Mouse (Mus musculus): ENCODE results near the gene Gpha2. TPM values are rescaled to one million over a fixed set of nuclear protein-coding genes. Genes with fewer than 3 reads are reported as not detected.

Gpha2 gene
- polyA plus RNA-seq, 1 experiment from 2014 or later = 1.8 TPM

GRCm38 (mm10) chr19:6231036-6231435 lies 4.9 kb downstream of the Gpha2 start:
- H3K9me3 ChIP-seq = no peaks in the 10 kb centered on the region
- 86% methylated on average over 2 of the region's 2 CpGs for WGBS
- no peak overlapping the region for H3K4me3 ChIP-seq
- no peak overlapping the region for H3K4me2 ChIP-seq
- no peak for ATAC-seq (ENCODE audit: insufficient number of reproducible peaks, low FRiP score, low TSS enrichment, low read depth)
- no peak overlapping the region for H3K27ac ChIP-seq
- H3K9ac ChIP-seq = no peak overlapping the region
- H3K27me3 ChIP-seq = no peaks in the 10 kb centered on the region
- peaks cover 17% of the 10 kb centered on the region for H3K4me1 ChIP-seq
- peaks cover 66% of the 10 kb centered on the region for H3K36me3 ChIP-seq

- peaks cover 18% of the 10 kb centered on the region for H3K4me1 ChIP-seq
- H3K36me3 ChIP-seq = peaks cover 48% of the 10 kb centered on the region
- H3K9me3 ChIP-seq = no peaks in the 10 kb centered on the region
- no peaks in the 10 kb centered on the region for H3K27me3 ChIP-seq
- 91% methylated on average over 16 of the region's 16 CpGs for WGBS
- H3K27ac ChIP-seq = no peak overlapping the region
- H3K9ac ChIP-seq = 0 out of 2 replicates have a peak overlapping the region, but pooled peaks have one; percentile 12
- no peak overlapping the region for H3K4me2 ChIP-seq
- no peak for ATAC-seq (ENCODE audit: insufficient number of reproducible peaks, low FRiP score, low TSS enrichment, low read depth)
- H3K4me3 ChIP-seq = no peak overlapping the region
These were observed 7.5 kb downstream of the Gpha2 start for GRCm38 (mm10) chr19:6233647-6234046.

GRCm38 (mm10) chr19:6234337-6235083 lies 8.3 kb downstream of the Gpha2 start:
- Histone ChIP-seq H3K4me2 (peak overlapping the region; percentile 77), H3K9me3 (no peaks in the 10 kb centered on the region), H3K9ac (peak overlapping the region; percentile 78), H3K27ac (no peak overlapping the region), H3K27me3 (no peaks in the 10 kb centered on the region), H3K4me3 (peak overlapping the region; percentile 79), H3K36me3 (peaks cover 40% of the 10 kb centered on the region), H3K4me1 (peaks cover 18% of the 10 kb centered on the region)
- WGBS = 67% methylated on average over 11 of the region's 11 CpGs
- no peak for ATAC-seq (ENCODE audit: insufficient number of reproducible peaks, low FRiP score, low TSS enrichment, low read depth)

- Histone ChIP-seq H3K4me1 (peaks cover 18% of the 10 kb centered on the region), H3K9ac (peak within 1 kb of the TSS; percentile 78), H3K27ac (peak within 1 kb of the TSS; percentile 97), H3K4me2 (peak within 1 kb of the TSS; percentile 77), H3K27me3 (no peaks in the 10 kb centered on the region), H3K4me3 (peak within 1 kb of the TSS; percentile 79), H3K36me3 (peaks cover 31% of the 10 kb centered on the region), H3K9me3 (no peaks in the 10 kb centered on the region)
- peak; percentile 93 for ATAC-seq (ENCODE audit: insufficient number of reproducible peaks, low FRiP score, low TSS enrichment, low read depth)
- 3% methylated on average over 48 of the region's 48 CpGs for WGBS
These were observed 9.2 kb downstream of the Gpha2 start, which contains the start of gene Ppp2r5b for GRCm38 (mm10) chr19:6235084-6236052. Ppp2r5b (minus strand) TSS chr19:6235872.

GRCm38 (mm10) chr19:6236053-6236441 lies 9.9 kb downstream of the Gpha2 start:
- H3K4me1 ChIP-seq = peaks cover 22% of the 10 kb centered on the region
- H3K27me3 ChIP-seq = no peaks in the 10 kb centered on the region
- H3K4me3 ChIP-seq = peak overlapping the region; percentile 79
- peaks cover 24% of the 10 kb centered on the region for H3K36me3 ChIP-seq
- H3K9me3 ChIP-seq = no peaks in the 10 kb centered on the region
- peak overlapping the region; percentile 97 for H3K27ac ChIP-seq
- H3K4me2 ChIP-seq = peak overlapping the region; percentile 77
- WGBS = 0% methylated on average over 9 of the region's 9 CpGs
- ATAC-seq (ENCODE audit: insufficient number of reproducible peaks, low FRiP score, low TSS enrichment, low read depth) = peak; percentile 91
- H3K9ac ChIP-seq = peak overlapping the region; percentile 78

GRCm38 (mm10) chr19:6236842-6237241 lies 10.7 kb downstream of the Gpha2 start:
- no peak for ATAC-seq (ENCODE audit: insufficient number of reproducible peaks, low FRiP score, low TSS enrichment, low read depth)
- H3K36me3 ChIP-seq = peaks cover 18% of the 10 kb centered on the region
- H3K9ac ChIP-seq = no peak overlapping the region
- H3K27me3 ChIP-seq = no peaks in the 10 kb centered on the region
- H3K4me1 ChIP-seq = peaks cover 22% of the 10 kb centered on the region
- 72% methylated on average over 7 of the region's 7 CpGs for WGBS
- H3K4me2 ChIP-seq = no peak overlapping the region
- H3K27ac ChIP-seq = no peak overlapping the region
- no peaks in the 10 kb centered on the region for H3K9me3 ChIP-seq
- H3K4me3 ChIP-seq = no peak overlapping the region

- H3K36me3 ChIP-seq = peaks cover 4% of the 10 kb centered on the region; the same call in 1 of the 2 replicates
- no peak overlapping the region for H3K9ac ChIP-seq
- no peak overlapping the region for H3K4me3 ChIP-seq
- no peaks in the 10 kb centered on the region for H3K27me3 ChIP-seq
- H3K27ac ChIP-seq = no peak overlapping the region
- H3K4me2 ChIP-seq = no peak overlapping the region
- no peak for ATAC-seq (ENCODE audit: insufficient number of reproducible peaks, low FRiP score, low TSS enrichment, low read depth)
- H3K9me3 ChIP-seq = no peaks in the 10 kb centered on the region
- peaks cover 33% of the 10 kb centered on the region for H3K4me1 ChIP-seq
These were observed 12.6 kb downstream of the Gpha2 start for GRCm38 (mm10) chr19:6238740-6239139.

- no peak for ATAC-seq (ENCODE audit: insufficient number of reproducible peaks, low FRiP score, low TSS enrichment, low read depth)
- WGBS = 55% methylated on average over 1 of the region's 1 CpGs
- Histone ChIP-seq H3K9ac (no peak overlapping the region), H3K27me3 (no peaks in the 10 kb centered on the region), H3K4me3 (no peak overlapping the region), H3K36me3 (peaks cover 16% of the 10 kb centered on the region), H3K27ac (no peak overlapping the region), H3K4me2 (no peak overlapping the region), H3K4me1 (peaks cover 22% of the 10 kb centered on the region), H3K9me3 (no peaks in the 10 kb centered on the region)
These were observed 14.0 kb downstream of the Gpha2 start for GRCm38 (mm10) chr19:6240136-6240535.

GRCm38 (mm10) chr19:6240725-6241124 lies 14.5 kb downstream of the Gpha2 start:
- Histone ChIP-seq H3K9me3 (no peaks in the 10 kb centered on the region), H3K4me2 (peak overlapping the region; percentile 85), H3K9ac (no peak overlapping the region), H3K4me1 (peaks cover 20% of the 10 kb centered on the region), H3K27me3 (no peaks in the 10 kb centered on the region), H3K36me3 (peaks cover 22% of the 10 kb centered on the region), H3K27ac (peak overlapping the region; percentile 50; the same call in 1 of the 2 replicates), H3K4me3 (peak overlapping the region; percentile 84; the same call in 1 of the 2 replicates)
- 35% methylated on average over 5 of the region's 5 CpGs for WGBS
- ATAC-seq (ENCODE audit: insufficient number of reproducible peaks, low FRiP score, low TSS enrichment, low read depth) = no peak

- H3K9ac ChIP-seq = peak within 1 kb of the TSS; percentile 84
- peaks cover 17% of the 10 kb centered on the region for H3K4me1 ChIP-seq
- H3K27ac ChIP-seq = peak within 1 kb of the TSS; percentile 75
- no peaks in the 10 kb centered on the region for H3K27me3 ChIP-seq
- peaks cover 29% of the 10 kb centered on the region for H3K36me3 ChIP-seq
- peak; percentile 91 for ATAC-seq (ENCODE audit: insufficient number of reproducible peaks, low FRiP score, low TSS enrichment, low read depth)
- H3K4me2 ChIP-seq = peak within 1 kb of the TSS; percentile 85
- no peaks in the 10 kb centered on the region for H3K9me3 ChIP-seq
- H3K4me3 ChIP-seq = peak within 1 kb of the TSS; percentile 84
- WGBS = under 1% methylated on average over 55 of the region's 55 CpGs
These were observed 15.3 kb downstream of the Gpha2 start, which contains the start of gene Atg2a for GRCm38 (mm10) chr19:6241274-6242107. Atg2a (plus strand) TSS chr19:6241668.

- ATAC-seq (ENCODE audit: insufficient number of reproducible peaks, low FRiP score, low TSS enrichment, low read depth) = peak; percentile 15; the same call in 1 of the 2 replicates
- Histone ChIP-seq H3K4me2 (peak overlapping the region; percentile 85), H3K36me3 (peaks cover 37% of the 10 kb centered on the region), H3K9ac (peak overlapping the region; percentile 84), H3K4me1 (peaks cover 15% of the 10 kb centered on the region), H3K27ac (peak overlapping the region; percentile 75), H3K4me3 (peak overlapping the region; percentile 84), H3K9me3 (no peaks in the 10 kb centered on the region), H3K27me3 (no peaks in the 10 kb centered on the region)
- WGBS = 0% methylated on average over 4 of the region's 4 CpGs
These were observed 16.1 kb downstream of the Gpha2 start for GRCm38 (mm10) chr19:6242281-6242680.

Measured in limb, embryonic 15.5 days (tissue).